ENCODE assay signal across 8 mouse cellular contexts in genomic region chr9:59482419-59482818, GRCm38 (mm10). TPM values are rescaled to one million over a fixed set of nuclear protein-coding genes. Genes with fewer than 3 reads are reported as not detected.
DNase-seq lines count a peak whose midpoint lies in the region; ATAC-seq and TF ChIP-seq lines count a peak whose summit lies in the region.

No protein-coding gene starts in this region.

- H3K4me2 ChIP-seq in heart, embryonic 15.5 days: peak overlapping the region; percentile 2; the same call in 1 of the 2 replicates
- H3K4me2 ChIP-seq in CH12.LX (ENCODE audit: insufficient read depth, low read depth, poor library complexity, severe bottlenecking): peak overlapping the region; percentile 36
- peak overlapping the region; percentile 29 for H3K4me2 ChIP-seq in hindbrain, embryonic 15.5 days

- H3K79me2 ChIP-seq in CH12.LX (replicated peaks; ENCODE audit: control insufficient read depth, extremely low read depth, insufficient read depth, poor library complexity, severe bottlenecking): peaks cover 58% of the 10 kb centered on the region

- no peak overlapping the region for H3K4me3 ChIP-seq in heart, embryonic 15.5 days
- no peak overlapping the region for H3K4me3 ChIP-seq in heart, embryonic 10.5 days
- no peak overlapping the region for H3K4me3 ChIP-seq in CH12.LX (replicated peaks in 1 of 3; ENCODE audit: low read depth in 2 of 3, low read length in 2 of 3, poor library complexity in 1 of 3)
- H3K4me3 ChIP-seq in hindbrain, embryonic 15.5 days: no peak overlapping the region

- peaks cover 28% of the 10 kb centered on the region for H3K4me1 ChIP-seq in heart, embryonic 15.5 days (replicated peaks)
- H3K4me1 ChIP-seq in heart, embryonic 10.5 days: peaks cover 13% of the 10 kb centered on the region; the same call in 1 of the 2 replicates
- peaks cover 2 to 49% of the 10 kb centered on the region in 2 experiments; a peak in 2 of 4 replicates for H3K4me1 ChIP-seq in CH12.LX (ENCODE audit: control insufficient read depth in 1 of 2, insufficient read depth in 2 of 2)
- peaks cover 57% of the 10 kb centered on the region for H3K4me1 ChIP-seq in hindbrain, embryonic 15.5 days (replicated peaks)

- H3K36me3 ChIP-seq in heart, embryonic 15.5 days: no peaks in the 10 kb centered on the region
- peaks cover 4% of the 10 kb centered on the region; the same call in 1 of the 2 replicates for H3K36me3 ChIP-seq in heart, embryonic 10.5 days
- peaks cover 0 to 7% of the 10 kb centered on the region in 2 experiments for H3K36me3 ChIP-seq in CH12.LX (replicated peaks in 1 of 2; ENCODE audit: control insufficient read depth in 1 of 2, insufficient read depth in 1 of 2, low read length in 1 of 2)
- H3K36me3 ChIP-seq in hindbrain, embryonic 15.5 days: no peaks in the 10 kb centered on the region

- no peaks in the 10 kb centered on the region for H3K27me3 ChIP-seq in heart, embryonic 15.5 days
- H3K27me3 ChIP-seq in heart, embryonic 10.5 days (ENCODE audit: insufficient read depth, poor library complexity, severe bottlenecking): no peaks in the 10 kb centered on the region
- no peaks in the 10 kb centered on the region for H3K27me3 ChIP-seq in CH12.LX (replicated peaks)
- H3K27me3 ChIP-seq in hindbrain, embryonic 15.5 days: no peaks in the 10 kb centered on the region

- no peak overlapping the region for H3K9ac ChIP-seq in heart, embryonic 15.5 days
- H3K9ac ChIP-seq in CH12.LX (ENCODE audit: insufficient read depth, low read depth): no peak overlapping the region
- no peak overlapping the region for H3K9ac ChIP-seq in hindbrain, embryonic 15.5 days

- DNase-seq in heart, embryonic 10.5 days (ENCODE audit: low spot score): no peak
- DNase-seq in CH12.LX (ENCODE audit: extremely low read depth): peak; percentile 65
- peak; percentile 28 for DNase-seq in adrenal gland, adult 8-10 months
- peak; percentile 50 for DNase-seq in testis, postnatal 10 days (ENCODE audit: low spot score)
- no peak for DNase-seq in left cerebral cortex, postnatal 36 days (ENCODE audit: low spot score in 2 of 2)

- H3K9me3 ChIP-seq in heart, embryonic 15.5 days (replicated peaks): no peaks in the 10 kb centered on the region
- no peaks in the 10 kb centered on the region for H3K9me3 ChIP-seq in heart, embryonic 10.5 days
- H3K9me3 ChIP-seq in CH12.LX (replicated peaks; ENCODE audit: low read length): no peaks in the 10 kb centered on the region
- H3K9me3 ChIP-seq in hindbrain, embryonic 15.5 days: no peaks in the 10 kb centered on the region

- no peak for ATAC-seq in heart, embryonic 15.5 days (replicated peaks; ENCODE audit: insufficient number of reproducible peaks, insufficient read depth, low FRiP score, low read depth)
- no peak for ATAC-seq in hindbrain, embryonic 15.5 days (ENCODE audit: low FRiP score, low read depth)
- ATAC-seq in megakaryocyte, adult 5-6 weeks (ENCODE audit: poor library complexity, severe bottlenecking): peak; percentile 23; the same call in 1 of the 2 replicates

- TF ChIP-seq CTCF in CH12.LX (conservative IDR thresholded peaks at IDR 0.05 in 1 of 2, IDR thresholded peaks at IDR 0.05 in 1 of 2; ENCODE audit: low read depth in 2 of 2, low read length in 2 of 2): peak; percentile 44 to 68; a peak in 3 of 4 replicates

- in situ Hi-C loops in CH12.LX (cut with MboI; ENCODE audit: low pct_ligation_motif_present, low pct_unique_long_range_greater_than_20kb, low sequenced_read_pairs): no loop called here

- dilution Hi-C loops in CH12.LX (cut with MboI; ENCODE audit: extremely low pct_ligation_motif_present, extremely low pct_unique_long_range_greater_than_20kb, low sequenced_read_pairs): no loop called here

- intact Hi-C loops in left cerebral cortex, postnatal 36 days (cut with DNase I): no loop called here

- no peak for TF ChIP-seq POLR2A in CH12.LX (IDR thresholded peaks at IDR 0.05; ENCODE audit: low read depth, low read length)

- no peak for TF ChIP-seq EP300 in CH12.LX (IDR thresholded peaks at IDR 0.05; ENCODE audit: low read length)

- no peak overlapping the region for H3K27ac ChIP-seq in heart, embryonic 15.5 days
- no peak overlapping the region for H3K27ac ChIP-seq in heart, embryonic 10.5 days
- no peak overlapping the region for H3K27ac ChIP-seq in CH12.LX (ENCODE audit: insufficient read depth, low read depth)
- H3K27ac ChIP-seq in hindbrain, embryonic 15.5 days (replicated peaks): no peak overlapping the region

- WGBS in heart, embryonic 15.5 days: 29% methylated on average over 1 of the region's 1 CpGs
- WGBS in heart, embryonic 10.5 days: 44% methylated on average over 1 of the region's 1 CpGs
- WGBS in hindbrain, embryonic 15.5 days: 24% methylated on average over 1 of the region's 1 CpGs

- TF ChIP-seq RAD21 in CH12.LX (IDR thresholded peaks at IDR 0.05; ENCODE audit: low read depth, low read length): peak; percentile 53

TF ChIP-seq in CH12.LX, 34 proteins besides CTCF, POLR2A, EP300 and RAD21:
- TF ChIP-seq ZC3H11A (IDR thresholded peaks at IDR 0.05; ENCODE audit: low read depth, low read length): no peak
- no peak for TF ChIP-seq MYC (IDR thresholded peaks at IDR 0.05; ENCODE audit: low read depth, low read length)
- no peak for TF ChIP-seq PAX5 (IDR thresholded peaks at IDR 0.05; ENCODE audit: low read length)
- TF ChIP-seq ZKSCAN1 (IDR thresholded peaks at IDR 0.05; ENCODE audit: borderline replicate concordance, low read depth, low read length): no peak
- TF ChIP-seq NELFE (IDR thresholded peaks at IDR 0.05; ENCODE audit: low read depth, low read length): no peak
- no peak for TF ChIP-seq MEF2A (IDR thresholded peaks at IDR 0.05; ENCODE audit: borderline replicate concordance, low read depth, low read length)
- no peak for TF ChIP-seq HCFC1 (IDR thresholded peaks at IDR 0.05; ENCODE audit: low read depth, low read length)
- TF ChIP-seq E2F4 (IDR thresholded peaks at IDR 0.05; ENCODE audit: insufficient replicate concordance, low read depth, low read length): no peak
- no peak for TF ChIP-seq RCOR1 (conservative IDR thresholded peaks at IDR 0.05; ENCODE audit: low read depth, low read length)
- TF ChIP-seq IRF4 (IDR thresholded peaks at IDR 0.05; ENCODE audit: low read depth, low read length): no peak
- TF ChIP-seq TCF12 (IDR thresholded peaks at IDR 0.05; ENCODE audit: low read depth, low read length): no peak
- TF ChIP-seq MAZ (IDR thresholded peaks at IDR 0.05; ENCODE audit: low read depth, low read length): no peak
- TF ChIP-seq CHD1 (IDR thresholded peaks at IDR 0.05; ENCODE audit: low read depth, low read length): no peak
- TF ChIP-seq NRF1 (IDR thresholded peaks at IDR 0.05; ENCODE audit: low read depth, low read length): no peak
- TF ChIP-seq ZNF384 (IDR thresholded peaks at IDR 0.05; ENCODE audit: low read depth, low read length): peak; percentile 30; the same call in 1 of the 2 replicates
- TF ChIP-seq SMC3 (IDR thresholded peaks at IDR 0.05; ENCODE audit: low read depth, low read length): peak; percentile 36
- TF ChIP-seq TBP (conservative IDR thresholded peaks at IDR 0.05; ENCODE audit: low read depth, low read length): no peak

RNA-seq across cellular contexts. Expression of gene Arih1, which starts 4.0 kb away (rescaled TPM):
- 12.1 and 16.3 TPM in 2 replicates for polyA plus RNA-seq in heart, embryonic 15.5 days (2015; fragmentation: Nextera tagmentation; extraction: Ambion mirVana)
- polyA plus RNA-seq in heart, embryonic 10.5 days (2016; fragmentation: Nextera tagmentation; extraction: Ambion mirVana): 16.4 and 22.2 TPM in 2 replicates
- total RNA-seq in CH12.LX (2012; rRNA removed) (52.4 and 57.4 TPM in 2 replicates), CH12.LX (2014; rRNA removed) (38.7 and 45.2 TPM in 2 replicates)
- polyA plus RNA-seq in CH12.LX (2012; ENCODE audit: insufficient read length, low read depth): 68.7 and 70.9 TPM in 2 replicates
- 100 to 1,000 TPM; 107 to 144 (median 120) TPM for total RNA-seq in adrenal gland, adult 8-10 months (2022)
- polyA plus RNA-seq in hindbrain, embryonic 15.5 days (2015; fragmentation: Nextera tagmentation; extraction: Ambion mirVana): 16.9 and 17.2 TPM in 2 replicates
- 84.9 and 95.7 TPM in 2 replicates for total RNA-seq in megakaryocyte, adult 5-6 weeks (2015)
- total RNA-seq in megakaryocyte, adult 5-6 weeks (2017): 71.7 and 94.6 TPM in 2 replicates
- 100 to 1,000 TPM; 101 to 125 TPM for total RNA-seq in left cerebral cortex, postnatal 36 days (2021)

RNA-seq across cellular contexts. Expression of gene Hexa, which starts 56.9 kb away (rescaled TPM):
- 59.6 and 75.5 TPM in 2 replicates for polyA plus RNA-seq in heart, embryonic 15.5 days (2015; fragmentation: Nextera tagmentation; extraction: Ambion mirVana)
- 63.6 and 67.8 TPM in 2 replicates for polyA plus RNA-seq in heart, embryonic 10.5 days (2016; fragmentation: Nextera tagmentation; extraction: Ambion mirVana)
- total RNA-seq in CH12.LX (2012; rRNA removed) (61.7 and 65.8 TPM in 2 replicates), CH12.LX (2014; rRNA removed) (33.6 and 38.0 TPM in 2 replicates)
- 35.6 and 37.1 TPM in 2 replicates for polyA plus RNA-seq in CH12.LX (2012; ENCODE audit: insufficient read length, low read depth)
- total RNA-seq in adrenal gland, adult 8-10 months (2022): 100 to 1,000 TPM; 125 to 176 (median 142) TPM
- 61.2 and 64.2 TPM in 2 replicates for polyA plus RNA-seq in hindbrain, embryonic 15.5 days (2015; fragmentation: Nextera tagmentation; extraction: Ambion mirVana)
- total RNA-seq in megakaryocyte, adult 5-6 weeks (2015): 159 and 162 TPM in 2 replicates
- 252 and 269 TPM in 2 replicates for total RNA-seq in megakaryocyte, adult 5-6 weeks (2017)
- 10 to 100 TPM; 47.0 to 50.8 TPM for total RNA-seq in left cerebral cortex, postnatal 36 days (2021)

RNA-seq across cellular contexts. Expression of gene Tmem202, which starts 57.2 kb away (rescaled TPM):
- polyA plus RNA-seq in heart, embryonic 15.5 days (2015; fragmentation: Nextera tagmentation; extraction: Ambion mirVana): 0.13 and 0.19 TPM in 2 replicates
- polyA plus RNA-seq in heart, embryonic 10.5 days (2016; fragmentation: Nextera tagmentation; extraction: Ambion mirVana): 0.11 and 0.26 TPM in 2 replicates
- total RNA-seq in CH12.LX (2012; rRNA removed) (0.64 and 0.97 TPM in 2 replicates), CH12.LX (2014; rRNA removed) (0.20 TPM in 1 of 2 replicates, not detected in the other)
- polyA plus RNA-seq in CH12.LX (2012; ENCODE audit: insufficient read length, low read depth): not detected in 2 replicates
- 1 to 10 TPM; 1.5 to 3.9 (median 3.5) TPM for total RNA-seq in adrenal gland, adult 8-10 months (2022)
- 0.88 and 1.5 TPM in 2 replicates for polyA plus RNA-seq in hindbrain, embryonic 15.5 days (2015; fragmentation: Nextera tagmentation; extraction: Ambion mirVana)
- 0.75 and 1.4 TPM in 2 replicates for total RNA-seq in megakaryocyte, adult 5-6 weeks (2015)
- 0.41 and 0.59 TPM in 2 replicates for total RNA-seq in megakaryocyte, adult 5-6 weeks (2017)
- total RNA-seq in left cerebral cortex, postnatal 36 days (2021): 1 to 10 TPM; 3.9 to 5.3 TPM

Comparison
In these comparisons a context has a peak if more than half of its experiments do, and no peak if none do; other contexts are left out.
1. DNase-seq: peak in CH12.LX (single experiment), adrenal gland, adult 8-10 months (single experiment) and testis, postnatal 10 days (single experiment); none in heart, embryonic 10.5 days (single experiment) and left cerebral cortex, postnatal 36 days (0 of 2).
2. Peak in every context shown above with its lines, with median percentiles within 50 percentile points of each other: H3K4me2 ChIP-seq.